Mouse (Mus musculus) frontal cortex, postnatal 14 days (tissue): ENCODE measurements around the gene Echs1.

Source experiments
- DNase-seq, 2 experiments: peaks; one replicate each; pipeline ENCODE4 v3.0.0; 2022; ENCODE audit warnings: low spot score in 2 of 2

Gene Echs1

DNA sequence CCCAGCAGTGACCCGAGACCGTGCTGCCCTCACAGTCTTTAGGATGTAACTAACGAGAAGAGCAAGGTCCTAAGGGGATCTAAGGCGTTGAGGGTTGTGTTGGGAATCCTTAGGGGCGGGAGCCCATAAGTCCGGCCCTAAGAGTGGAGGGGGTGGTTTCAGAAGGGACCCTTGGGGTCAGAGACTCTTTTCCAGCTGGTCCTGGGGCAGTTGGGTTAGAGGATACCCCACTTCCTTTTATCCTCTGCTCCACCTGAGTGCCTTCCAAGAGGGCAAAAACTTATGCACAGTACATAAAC, 54.5 kb downstream of the Echs1 start:
- DNase-seq, result no peak

- DNase-seq, result no peak
Observed at GRCm38 (mm10) chr7:140060936-140061831, 55.1 kb downstream of the Echs1 start.

- DNase-seq, result no peak
Observed at GRCm38 (mm10) chr7:140059601-140060000, 56.7 kb downstream of the Echs1 start.

- DNase-seq, result no peak
Observed at GRCm38 (mm10) chr7:140058528-140058927, 57.7 kb downstream of the Echs1 start.

DNA sequence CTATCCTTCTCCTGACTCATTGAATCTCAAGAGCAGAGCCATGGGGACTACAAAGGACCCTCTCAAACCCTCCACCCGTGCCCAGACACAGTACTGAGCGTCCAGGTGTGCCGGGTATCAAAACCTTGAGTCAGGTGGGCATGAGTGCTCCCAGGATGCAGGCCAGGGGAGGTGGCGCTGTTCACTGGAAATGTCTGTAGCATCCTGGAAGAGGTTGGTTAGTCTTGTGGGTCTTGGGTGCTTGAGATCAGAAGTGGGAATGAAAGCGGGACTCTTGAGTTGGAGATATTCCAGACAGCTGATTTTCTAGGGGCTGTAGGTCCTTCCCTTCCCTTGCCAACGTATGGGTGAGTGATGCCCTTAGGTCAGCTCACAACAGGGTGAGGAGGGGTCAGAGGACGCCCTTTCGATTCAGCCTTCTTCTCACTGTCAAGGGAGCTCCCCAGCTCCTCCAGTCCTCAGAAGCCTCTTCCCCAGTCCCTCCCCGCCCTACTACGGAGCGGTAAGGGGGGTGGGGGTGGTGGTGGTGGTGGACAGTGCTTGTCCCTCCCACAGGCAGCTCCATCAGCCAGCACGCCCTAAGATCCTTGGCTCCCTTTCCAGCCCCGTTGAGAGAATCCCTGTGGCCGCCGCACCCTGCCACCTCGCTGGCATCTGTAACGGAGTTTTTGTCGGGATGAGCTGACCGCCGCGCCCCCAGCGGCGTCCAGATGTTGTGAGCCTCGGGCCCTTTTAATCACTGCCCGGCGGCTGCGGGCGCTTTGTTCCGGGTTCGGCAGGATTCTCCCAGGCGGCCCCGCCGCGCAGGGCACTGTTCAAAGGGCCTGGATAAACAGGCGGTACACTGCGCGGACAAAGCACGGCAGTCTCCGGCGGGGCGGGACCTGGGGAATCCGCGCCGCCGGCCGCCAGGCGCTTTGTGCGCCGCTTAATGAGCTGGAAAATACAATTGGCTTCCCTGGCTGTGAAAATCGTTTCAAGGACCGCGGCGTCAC, 58.6 kb downstream of the Echs1 start:
- no peak for DNase-seq
